Mouse (Mus musculus) frontal cortex, postnatal 14 days (tissue): ENCODE measurements at regions not wholly inside any gene's neighbourhood (a gene's known extent, or its start where the extent isn't known, plus 50 kb on each side); places are given as distances from the start of the nearest gene placed in this dataset.
A peak's percentile ranks its signal among the peaks of the same experiment; 100 is the strongest.

ENCODE experiments used
- DNase-seq, 2 experiments: peaks; one replicate each; pipeline ENCODE4 v3.0.0; 2022; ENCODE audit warnings: low spot score in 2 of 2

GRCm38 (mm10) chr7:35988449-35989109 lies 185.8 kb upstream of the Zfp507 start:
- no peak for DNase-seq

GRCm38 (mm10) chr7:35977986-35978385 lies 175.2 kb upstream of the Zfp507 start:
- DNase-seq, result no peak

GRCm38 (mm10) chr7:35958731-35959130 lies 155.9 kb upstream of the Zfp507 start:
- no peak for DNase-seq

- DNase-seq, result no peak
Measured at GRCm38 (mm10) chr7:35958052-35958451, 155.2 kb upstream of the Zfp507 start.

GRCm38 (mm10) chr7:35948794-35949193 lies 146.0 kb upstream of the Zfp507 start:
- no peak for DNase-seq

- no peak for DNase-seq
Measured at GRCm38 (mm10) chr7:35948389-35948788, 145.6 kb upstream of the Zfp507 start.

GRCm38 (mm10) chr7:35941086-35941485 lies 138.3 kb upstream of the Zfp507 start:
- DNase-seq, result no peak

GRCm38 (mm10) chr7:35938123-35938869 lies 135.5 kb upstream of the Zfp507 start:
- DNase-seq, result no peak

- DNase-seq, result no peak
Measured at GRCm38 (mm10) chr7:35926749-35927148, 123.9 kb upstream of the Zfp507 start.

GRCm38 (mm10) chr7:35922582-35922981 lies 119.8 kb upstream of the Zfp507 start:
- DNase-seq, result no peak

- no peak for DNase-seq
Measured at GRCm38 (mm10) chr7:35920884-35921283, 118.1 kb upstream of the Zfp507 start.

GRCm38 (mm10) chr7:35920194-35920609 lies 117.4 kb upstream of the Zfp507 start:
- DNase-seq, result no peak

- DNase-seq, result no peak
Measured at GRCm38 (mm10) chr7:35910109-35910706, 107.4 kb upstream of the Zfp507 start.

GRCm38 (mm10) chr7:35901942-35902381 lies 99.2 kb upstream of the Zfp507 start:
- peak; percentile 23 to 71 for DNase-seq

- DNase-seq, result no peak
Measured at GRCm38 (mm10) chr7:35898701-35899445, 96.1 kb upstream of the Zfp507 start.

- DNase-seq, result no peak
Measured at GRCm38 (mm10) chr7:35893292-35893691, 90.5 kb upstream of the Zfp507 start.

GRCm38 (mm10) chr7:35886051-35886450 lies 83.2 kb upstream of the Zfp507 start:
- DNase-seq, result no peak

- DNase-seq, result peak; percentile 41 to 68
Measured at GRCm38 (mm10) chr7:35879755-35880304, 77.0 kb upstream of the Zfp507 start.

GRCm38 (mm10) chr7:35878164-35878563 lies 75.4 kb upstream of the Zfp507 start:
- peak; percentile 24 to 40 for DNase-seq

- no peak for DNase-seq
Measured at GRCm38 (mm10) chr7:35861049-35861448, 58.2 kb upstream of the Zfp507 start.

GRCm38 (mm10) chr7:35859601-35860000 lies 56.8 kb upstream of the Zfp507 start:
- no peak for DNase-seq

- DNase-seq, result no peak
Measured at GRCm38 (mm10) chr7:35857693-35858092, 54.9 kb upstream of the Zfp507 start.
